Comparison of ENCODE assay signal across 10 mouse cellular contexts in the genomic region with DNA sequence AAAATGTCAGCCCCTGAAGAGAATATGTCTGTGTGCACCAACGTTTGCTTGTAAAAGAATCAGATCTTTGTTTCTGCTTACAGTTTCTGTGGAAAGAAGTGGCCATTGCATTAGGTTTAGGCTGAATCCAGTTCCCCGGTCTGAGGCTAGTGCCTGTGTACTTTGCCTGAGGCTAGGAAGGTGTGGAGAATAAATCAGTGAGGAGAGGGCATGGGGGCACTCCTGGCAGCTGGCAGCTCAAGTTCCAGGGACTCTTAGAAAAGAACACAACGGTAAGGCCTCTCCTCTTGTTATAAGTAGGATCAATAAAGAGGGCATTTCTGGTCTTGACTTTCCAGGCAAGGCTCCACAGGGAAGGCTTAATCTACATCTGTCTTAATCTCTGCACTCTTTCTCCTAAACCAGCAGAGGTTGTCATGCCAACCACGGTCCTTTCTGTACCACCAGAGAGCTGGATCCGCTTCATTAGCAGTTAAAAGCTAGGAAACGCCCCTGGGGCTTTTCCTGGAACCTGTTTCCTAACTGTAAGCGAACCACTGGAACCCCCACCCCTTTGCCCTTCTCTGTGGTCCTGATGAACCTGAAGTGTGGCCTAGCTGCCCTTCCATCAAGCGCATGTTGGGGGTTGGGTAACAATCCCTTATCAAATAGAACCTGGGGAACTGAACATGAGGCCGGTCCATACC. TPM values are rescaled to one million over a fixed set of nuclear protein-coding genes. Genes with fewer than 3 reads are reported as not detected.
DNase-seq lines count a peak whose midpoint lies in the region; ATAC-seq and TF ChIP-seq lines count a peak whose summit lies in the region.
"Had no signal": no experiment of that assay in that cellular context is flagged by ENCODE, and none has a peak within 500 bp of the region (broad histone marks: within the 10 kb centered on the region; RNA-seq: fewer than 3 reads in every experiment).

No protein-coding gene starts in this region.

- peak overlapping the region; percentile 71 for H3K4me3 ChIP-seq in G1E (ENCODE audit: low read depth, low read length)
- no peak overlapping the region for H3K4me3 ChIP-seq in forebrain, embryonic 14.5 days (ENCODE audit: low read depth, low read length)
- 0 out of 2 replicates have a peak overlapping the region, but pooled peaks have one; percentile 5 for H3K4me3 ChIP-seq in liver, embryonic 15.5 days (replicated peaks)
- H3K4me3 ChIP-seq in intestine, embryonic 15.5 days (replicated peaks): no peak overlapping the region

- no peak overlapping the region for H3K9ac ChIP-seq in forebrain, embryonic 14.5 days (ENCODE audit: low read length)
- no peak overlapping the region; the same call in 1 of the 2 replicates for H3K9ac ChIP-seq in liver, embryonic 15.5 days
- no peak overlapping the region for H3K9ac ChIP-seq in intestine, embryonic 15.5 days
- H3K9ac ChIP-seq: lung, embryonic 14.5 days had no signal

- intact Hi-C loops in left cerebral cortex, postnatal 14 days (cut with DNase I): no loop called here
- intact Hi-C loops in left cerebral cortex, postnatal 36 days (cut with DNase I): no loop called here
- intact Hi-C loops in heart, postnatal 36 days (cut with DNase I): no loop called here

- peaks cover 60% of the 10 kb centered on the region for H3K4me1 ChIP-seq in G1E (ENCODE audit: insufficient read depth, low read depth, low read length)
- H3K4me1 ChIP-seq in forebrain, embryonic 14.5 days (ENCODE audit: control insufficient read depth, insufficient read depth, low read length): peaks cover 7% of the 10 kb centered on the region; the same call in 1 of the 2 replicates
- H3K4me1 ChIP-seq in liver, embryonic 15.5 days (replicated peaks): peaks cover 88% of the 10 kb centered on the region
- H3K4me1 ChIP-seq in intestine, embryonic 15.5 days (replicated peaks): peaks cover 5% of the 10 kb centered on the region; the same call in 1 of the 2 replicates

- DNase-seq in 416B (ENCODE audit: low read depth) (peak; percentile 28), G1E (ENCODE audit: low spot score) (no peak)
- peak; percentile 72 for DNase-seq in forebrain, embryonic 14.5 days (ENCODE audit: low spot score)
- no peak for DNase-seq in left cerebral cortex, postnatal 14 days (ENCODE audit: low spot score in 2 of 2)
- DNase-seq in left cerebral cortex, postnatal 36 days (ENCODE audit: low spot score in 2 of 2): no peak
- DNase-seq in heart, postnatal 36 days: no peak
- DNase-seq: kidney, postnatal 14 days; lung, embryonic 14.5 days had no signal

- H3K36me3 ChIP-seq in G1E (replicated peaks): peaks cover 66% of the 10 kb centered on the region
- no peaks in the 10 kb centered on the region for H3K36me3 ChIP-seq in forebrain, embryonic 14.5 days (ENCODE audit: control insufficient read depth, insufficient read depth, low read length)
- peaks cover 30% of the 10 kb centered on the region for H3K36me3 ChIP-seq in liver, embryonic 15.5 days (replicated peaks)
- no peaks in the 10 kb centered on the region for H3K36me3 ChIP-seq in intestine, embryonic 15.5 days

- H3K4me2 ChIP-seq in forebrain, embryonic 14.5 days (ENCODE audit: low read length): no peak overlapping the region
- H3K4me2 ChIP-seq in liver, embryonic 15.5 days: peak overlapping the region; percentile 29; the same call in 1 of the 2 replicates
- no peak overlapping the region for H3K4me2 ChIP-seq in intestine, embryonic 15.5 days (replicated peaks)
- H3K4me2 ChIP-seq: lung, embryonic 14.5 days had no signal

- H3K9me3 ChIP-seq in G1E (replicated peaks): no peaks in the 10 kb centered on the region
- H3K9me3 ChIP-seq in forebrain, embryonic 14.5 days (replicated peaks; ENCODE audit: control insufficient read depth, low read length): no peaks in the 10 kb centered on the region
- H3K9me3 ChIP-seq in liver, embryonic 15.5 days (replicated peaks): no peaks in the 10 kb centered on the region
- H3K9me3 ChIP-seq in intestine, embryonic 15.5 days: no peaks in the 10 kb centered on the region

- TF ChIP-seq CTCF in G1E (IDR thresholded peaks at IDR 0.05; ENCODE audit: low read depth, low read length): no peak

- peak overlapping the region; percentile 71 for H3K27ac ChIP-seq in forebrain, embryonic 14.5 days (ENCODE audit: low read depth, low read length)
- H3K27ac ChIP-seq in liver, embryonic 15.5 days (replicated peaks): peak overlapping the region; percentile 59; the same call in 1 of the 2 replicates
- no peak overlapping the region for H3K27ac ChIP-seq in intestine, embryonic 15.5 days

- peak; percentile 5 for ATAC-seq in G1E (ENCODE audit: extremely low read depth, insufficient number of reproducible peaks, low FRiP score, poor library complexity, severe bottlenecking)
- ATAC-seq in forebrain, embryonic 14.5 days: peak; percentile 54
- no peak for ATAC-seq in liver, embryonic 15.5 days (ENCODE audit: insufficient read depth)
- ATAC-seq in intestine, embryonic 15.5 days: no peak

- WGBS in forebrain, embryonic 14.5 days: 13% methylated on average over 9 of the region's 9 CpGs
- 44% methylated on average over 9 of the region's 9 CpGs for WGBS in liver, embryonic 15.5 days (ENCODE audit: insufficient replicate concordance)
- 63% methylated on average over 9 of the region's 9 CpGs for WGBS in intestine, embryonic 15.5 days

- no peaks in the 10 kb centered on the region for H3K27me3 ChIP-seq in G1E (ENCODE audit: insufficient read depth, low read length)
- no peaks in the 10 kb centered on the region for H3K27me3 ChIP-seq in forebrain, embryonic 14.5 days (replicated peaks; ENCODE audit: control insufficient read depth, insufficient read depth, low read length)
- no peaks in the 10 kb centered on the region for H3K27me3 ChIP-seq in liver, embryonic 15.5 days
- H3K27me3 ChIP-seq in intestine, embryonic 15.5 days (replicated peaks): no peaks in the 10 kb centered on the region

RNA-seq across cellular contexts. Expression of a gene that starts 4.3 kb away (rescaled TPM):
- total RNA-seq in G1E (2014; fragmentation: Nextera tagmentation) (288 and 301 TPM in 2 replicates), G1E (2017) (438 and 441 TPM in 2 replicates)
- polyA plus RNA-seq in G1E (2012): 14.3 and 37.2 TPM in 2 replicates
- 2.4 and 4.4 TPM in 2 replicates for polyA plus RNA-seq in forebrain, embryonic 14.5 days (2014; fragmentation: Nextera tagmentation; extraction: Ambion mirVana)
- 10.5 and 12.0 TPM in 2 replicates for polyA plus RNA-seq in liver, embryonic 15.5 days (2015; fragmentation: Nextera tagmentation; extraction: Ambion mirVana)
- polyA plus RNA-seq in intestine, embryonic 15.5 days (2015; fragmentation: Nextera tagmentation; extraction: Ambion mirVana): 23.2 and 23.7 TPM in 2 replicates
- 1 to 10 TPM; 2.9 to 3.0 TPM for total RNA-seq in left cerebral cortex, postnatal 14 days (2021)
- total RNA-seq in left cerebral cortex, postnatal 36 days (2021): 1 to 10 TPM; 2.6 to 3.4 TPM
- total RNA-seq in heart, postnatal 36 days (2021): 1 to 10 TPM; 4.5 to 5.1 TPM

RNA-seq across cellular contexts. Expression of a gene that starts 58.8 kb away (rescaled TPM):
- total RNA-seq in G1E (2014; fragmentation: Nextera tagmentation) (152 and 187 TPM in 2 replicates), G1E (2017) (233 and 234 TPM in 2 replicates)
- 27.0 and 38.4 TPM in 2 replicates for polyA plus RNA-seq in G1E (2012)
- polyA plus RNA-seq in forebrain, embryonic 14.5 days (2014; fragmentation: Nextera tagmentation; extraction: Ambion mirVana): 143 and 153 TPM in 2 replicates
- 52.1 and 53.8 TPM in 2 replicates for polyA plus RNA-seq in liver, embryonic 15.5 days (2015; fragmentation: Nextera tagmentation; extraction: Ambion mirVana)
- polyA plus RNA-seq in intestine, embryonic 15.5 days (2015; fragmentation: Nextera tagmentation; extraction: Ambion mirVana): 135 and 139 TPM in 2 replicates
- 10 to 100 TPM; 67.3 to 79.5 TPM for total RNA-seq in left cerebral cortex, postnatal 14 days (2021)
- total RNA-seq in left cerebral cortex, postnatal 36 days (2021): 10 to 100 TPM; 66.5 to 70.6 TPM
- 10 to 100 TPM; 91.1 to 93.8 TPM for total RNA-seq in heart, postnatal 36 days (2021)

Comparison
In these comparisons a context has a peak if more than half of its experiments do, and no peak if none do; other contexts are left out.
1. DNase-seq: peak in 416B (single experiment) and forebrain, embryonic 14.5 days (single experiment); none in G1E (single experiment), left cerebral cortex, postnatal 14 days (0 of 2), left cerebral cortex, postnatal 36 days (0 of 2) and heart, postnatal 36 days (0 of 2).
2. ATAC-seq: peak in G1E (single experiment) and forebrain, embryonic 14.5 days (single experiment); none in liver, embryonic 15.5 days (single experiment) and intestine, embryonic 15.5 days (single experiment).
3. H3K4me3 ChIP-seq: peak in G1E (single experiment) and liver, embryonic 15.5 days (single experiment); none in forebrain, embryonic 14.5 days (single experiment) and intestine, embryonic 15.5 days (single experiment).
4. RNA of a gene that starts 4.3 kb away (total RNA-seq): 288 to 441 TPM in G1E; 4.5 to 5.1 TPM in heart, postnatal 36 days, 2.6 to 3.4 TPM in left cerebral cortex, postnatal 36 days and 2.9 to 3.0 TPM in left cerebral cortex, postnatal 14 days; every median in the first group is over 10 times any median in the second.